Mouse (Mus musculus) stomach, postnatal 0 days (tissue): ENCODE data around the gene Cyb561d2. TPM values are rescaled to one million over a fixed set of nuclear protein-coding genes. Genes with fewer than 3 reads are reported as not detected.

ENCODE experiments used
- ATAC-seq: fragments of 200-750 bp; cut with Nextera tagmentation; 2 replicates; pipeline ENCODE4 v1.8.0; 2017; ENCODE audit not compliant: low FRiP score, low TSS enrichment
- DNase-seq: peaks from one replicate; pipeline ENCODE4 v3.0.0-alpha.2; 2016; ENCODE audit warnings: low spot score
- H3K27ac ChIP-seq: fragments of 300-500 bp; sonication (generic); replicated peaks from 2 replicates; pipeline ENCODE4 v1.5.1; 2014; ENCODE audit warnings: mild to moderate bottlenecking, control low read depth
- H3K27me3 ChIP-seq: fragments of 300-500 bp; sonication (generic); 2 replicates; pipeline ENCODE4 v1.6.1; 2014; ENCODE audit warnings: low read length; ENCODE audit not compliant: control insufficient read depth, insufficient read depth
- H3K36me3 ChIP-seq: fragments of 300-500 bp; sonication (generic); 2 replicates; pipeline ENCODE4 v1.6.1; 2014; ENCODE audit warnings: low read length, mixed read lengths; ENCODE audit not compliant: control insufficient read depth, insufficient read depth
- H3K4me1 ChIP-seq: fragments of 300-500 bp; sonication (generic); replicated peaks from 2 replicates; pipeline ENCODE4 v1.6.1; 2014; ENCODE audit warnings: antibody characterized with exemption; ENCODE audit not compliant: control insufficient read depth, insufficient read depth
- H3K4me2 ChIP-seq: fragments of 300-500 bp; sonication (generic); replicated peaks from 2 replicates; pipeline ENCODE4 v1.6.1; 2014; ENCODE audit warnings: low read depth, mild to moderate bottlenecking, control low read depth, moderate library complexity
- H3K4me3 ChIP-seq: fragments of 300-500 bp; sonication (generic); 2 replicates; pipeline ENCODE4 v1.5.1; 2014; ENCODE audit warnings: low read depth, low read length, control low read depth
- H3K9ac ChIP-seq: fragments of 300-500 bp; sonication (generic); 2 replicates; pipeline ENCODE4 v1.6.1; 2014; ENCODE audit warnings: mild to moderate bottlenecking, low read length, control low read depth, mixed read lengths
- H3K9me3 ChIP-seq: fragments of 300-500 bp; sonication (generic); 2 replicates; pipeline ENCODE4 v1.6.1; 2016; ENCODE audit warnings: low read length; ENCODE audit not compliant: control insufficient read depth
- CTCF ChIP-seq: IDR thresholded peaks from 2 replicates; pipeline ENCODE4 v1.5.1; 2016; ENCODE audit warnings: antibody characterized with exemption, low read depth, mild to moderate bottlenecking, moderate library complexity
- EP300 ChIP-seq: optimal IDR thresholded peaks from 2 replicates; pipeline ENCODE3; 2016; ENCODE audit warnings: antibody characterized with exemption
- WGBS: fragments of 180-500 bp; shearing (Covaris S2); extraction: QIAGEN DNeasy Blood & Tissue Kit; methylation state at CpG from one replicate; pipeline ENCODE4 v1.1.7; 2014; 5-methylcytosine and 5-hydroxymethylcytosine counted together
- polyA plus RNA-seq: library from polyadenylated mRNA; unstranded; fragments of >200 nt; fragmentation: Nextera tagmentation; extraction: Ambion mirVana; gene quantifications from 2 replicates; pipeline ENCODE4 v1.2.1, GENCODE M21; 2015

Gene Cyb561d2
- polyA plus RNA-seq, 1 experiment from 2014 or later: 28.2 TPM

GRCm38 (mm10) chr9:107520331-107520730 lies 21.7 kb downstream of the Cyb561d2 start:
- TF ChIP-seq CTCF: no peak
- Histone ChIP-seq H3K36me3 (no peaks in the 10 kb centered on the region), H3K4me2 (no peak overlapping the region), H3K4me1 (peaks cover 4% of the 10 kb centered on the region; the same call in 1 of the 2 replicates), H3K4me3 (no peak overlapping the region), H3K9me3 (no peaks in the 10 kb centered on the region), H3K27ac (no peak overlapping the region), H3K9ac (no peak overlapping the region), H3K27me3 (no peaks in the 10 kb centered on the region)
- ATAC-seq: no peak
- no peak for DNase-seq
- WGBS: 64% methylated on average over 6 of the region's 6 CpGs

- Histone ChIP-seq H3K4me3 (no peak overlapping the region), H3K27me3 (no peaks in the 10 kb centered on the region; the same call in 1 of the 2 replicates), H3K9me3 (no peaks in the 10 kb centered on the region), H3K9ac (no peak overlapping the region), H3K4me2 (no peak overlapping the region), H3K27ac (no peak overlapping the region), H3K36me3 (no peaks in the 10 kb centered on the region), H3K4me1 (no peaks in the 10 kb centered on the region)
- 12% methylated on average over 14 of the region's 14 CpGs for WGBS
- DNase-seq (peak; percentile 89), ATAC-seq (peak; percentile 40; the same call in 1 of the 2 replicates)
- TF ChIP-seq EP300: no peak
- TF ChIP-seq CTCF: peak; percentile 100
These were observed 27.6 kb downstream of the Cyb561d2 start for GRCm38 (mm10) chr9:107514303-107514955.

- 83% methylated on average over 15 of the region's 16 CpGs for WGBS
- H3K36me3 ChIP-seq: no peaks in the 10 kb centered on the region
- H3K4me2 ChIP-seq: no peak overlapping the region
- H3K4me3 ChIP-seq: no peak overlapping the region
- no peaks in the 10 kb centered on the region; the same call in 1 of the 2 replicates for H3K27me3 ChIP-seq
- TF ChIP-seq CTCF (no peak), EP300 (no peak)
- no peak overlapping the region for H3K27ac ChIP-seq
- no peaks in the 10 kb centered on the region for H3K9me3 ChIP-seq
- H3K9ac ChIP-seq: no peak overlapping the region
- no peaks in the 10 kb centered on the region for H3K4me1 ChIP-seq
- DNase-seq (no peak), ATAC-seq (no peak)
These were observed 29.7 kb downstream of the Cyb561d2 start for GRCm38 (mm10) chr9:107512326-107512725.

- TF ChIP-seq CTCF: no peak
- TF ChIP-seq EP300: no peak
- ATAC-seq (no peak), DNase-seq (no peak)
- Histone ChIP-seq H3K36me3 (no peaks in the 10 kb centered on the region), H3K9me3 (no peaks in the 10 kb centered on the region), H3K4me3 (no peak overlapping the region), H3K27ac (no peak overlapping the region), H3K4me1 (no peaks in the 10 kb centered on the region), H3K4me2 (no peak overlapping the region), H3K27me3 (no peaks in the 10 kb centered on the region; the same call in 1 of the 2 replicates), H3K9ac (no peak overlapping the region)
- WGBS: 66% methylated on average over 8 of the region's 8 CpGs
These were observed 30.6 kb downstream of the Cyb561d2 start for GRCm38 (mm10) chr9:107511436-107511835.

GRCm38 (mm10) chr9:107510384-107511100 lies 31.5 kb downstream of the Cyb561d2 start:
- DNase-seq: no peak
- H3K9ac ChIP-seq: no peak overlapping the region
- H3K4me1 ChIP-seq: no peaks in the 10 kb centered on the region
- H3K36me3 ChIP-seq: no peaks in the 10 kb centered on the region
- H3K4me2 ChIP-seq: no peak overlapping the region
- H3K4me3 ChIP-seq: no peak overlapping the region
- no peaks in the 10 kb centered on the region for H3K9me3 ChIP-seq
- no peaks in the 10 kb centered on the region; the same call in 1 of the 2 replicates for H3K27me3 ChIP-seq
- no peak for TF ChIP-seq EP300
- TF ChIP-seq CTCF: no peak
- ATAC-seq: no peak
- no peak overlapping the region for H3K27ac ChIP-seq
- 83% methylated on average over 14 of the region's 14 CpGs for WGBS

- H3K4me1 ChIP-seq: no peaks in the 10 kb centered on the region
- H3K27ac ChIP-seq: no peak overlapping the region
- no peak overlapping the region for H3K4me3 ChIP-seq
- ATAC-seq (no peak), DNase-seq (no peak)
- H3K9ac ChIP-seq: no peak overlapping the region
- 60% methylated on average over 10 of the region's 10 CpGs for WGBS
- H3K9me3 ChIP-seq: no peaks in the 10 kb centered on the region
- no peak overlapping the region for H3K4me2 ChIP-seq
- no peaks in the 10 kb centered on the region; the same call in 1 of the 2 replicates for H3K27me3 ChIP-seq
- H3K36me3 ChIP-seq: no peaks in the 10 kb centered on the region
- TF ChIP-seq CTCF (no peak), EP300 (no peak)
These were observed 33.7 kb downstream of the Cyb561d2 start for GRCm38 (mm10) chr9:107508266-107508665.
